Mouse (Mus musculus) neural tube, embryonic 14.5 days (tissue): Measurements from ENCODE around the gene Supt3. TPM values are rescaled to one million over a fixed set of nuclear protein-coding genes. Genes with fewer than 3 reads are reported as not detected.

Experiments
- ATAC-seq: fragments of 200-750 bp; cut with Nextera tagmentation; 2 replicates; pipeline ENCODE4 v1.8.0; 2017; ENCODE audit warnings: low read depth, mild to moderate bottlenecking, moderate TSS enrichment, moderate library complexity
- H3K27ac ChIP-seq: fragments of 300-500 bp; sonication (generic); 2 replicates; pipeline ENCODE4 v1.5.1; 2014; ENCODE audit warnings: low read depth, mild to moderate bottlenecking, control low read depth, low read length, moderate library complexity, mixed read lengths
- H3K27me3 ChIP-seq: fragments of 300-500 bp; sonication (generic); 2 replicates; pipeline ENCODE4 v1.6.1; 2014; ENCODE audit warnings: low read length; ENCODE audit not compliant: control insufficient read depth, insufficient read depth
- H3K36me3 ChIP-seq: fragments of 300-500 bp; sonication (generic); 2 replicates; pipeline ENCODE4 v1.6.1; 2014; ENCODE audit warnings: low read length, mixed read lengths; ENCODE audit not compliant: control insufficient read depth, insufficient read depth
- H3K4me1 ChIP-seq: fragments of 300-500 bp; sonication (generic); 2 replicates; pipeline ENCODE4 v1.6.1; 2014; ENCODE audit warnings: low read length; ENCODE audit not compliant: control insufficient read depth, insufficient read depth
- H3K4me2 ChIP-seq: fragments of 300-500 bp; sonication (generic); 2 replicates; pipeline ENCODE4 v1.6.1; 2014; ENCODE audit warnings: mild to moderate bottlenecking, low read depth, low read length, control low read depth
- H3K4me3 ChIP-seq: fragments of 300-500 bp; sonication (generic); 2 replicates; pipeline ENCODE4 v1.5.1; 2014; ENCODE audit warnings: low read depth, low read length, control low read depth, mixed read lengths
- H3K9ac ChIP-seq: fragments of 300-500 bp; sonication (generic); replicated peaks from 2 replicates; pipeline ENCODE4 v1.6.1; 2014; ENCODE audit warnings: low read depth, mild to moderate bottlenecking, control low read depth, low read length, mixed read lengths
- H3K9me3 ChIP-seq: fragments of 300-500 bp; sonication (generic); 2 replicates; pipeline ENCODE4 v1.6.1; 2016; ENCODE audit warnings: low read length; ENCODE audit not compliant: control insufficient read depth
- WGBS: fragments of 180-500 bp; shearing (Covaris S2); extraction: QIAGEN DNeasy Blood & Tissue Kit; methylation state at CpG from one replicate; pipeline ENCODE4 v1.1.7; 2014; 5-methylcytosine and 5-hydroxymethylcytosine counted together
- polyA plus RNA-seq: library from polyadenylated mRNA; unstranded; fragments of >200 nt; fragmentation: Nextera tagmentation; extraction: Ambion mirVana; gene quantifications from 2 replicates; pipeline ENCODE4 v1.2.1, GENCODE M21; 2014

Supt3 gene
- polyA plus RNA-seq, 1 experiment from 2014 or later, result 27.5 TPM

GRCm38 (mm10) chr17:45047236-45047635 is 270.3 kb downstream of the Supt3 start:
- Histone ChIP-seq H3K4me1 (no peaks in the 10 kb centered on the region), H3K36me3 (no peaks in the 10 kb centered on the region), H3K9ac (no peak overlapping the region), H3K27ac (no peak overlapping the region), H3K4me3 (no peak overlapping the region), H3K27me3 (no peaks in the 10 kb centered on the region), H3K4me2 (no peak overlapping the region), H3K9me3 (no peaks in the 10 kb centered on the region)
- no peak for ATAC-seq
- WGBS, result 86% methylated on average over 6 of the region's 6 CpGs

DNA sequence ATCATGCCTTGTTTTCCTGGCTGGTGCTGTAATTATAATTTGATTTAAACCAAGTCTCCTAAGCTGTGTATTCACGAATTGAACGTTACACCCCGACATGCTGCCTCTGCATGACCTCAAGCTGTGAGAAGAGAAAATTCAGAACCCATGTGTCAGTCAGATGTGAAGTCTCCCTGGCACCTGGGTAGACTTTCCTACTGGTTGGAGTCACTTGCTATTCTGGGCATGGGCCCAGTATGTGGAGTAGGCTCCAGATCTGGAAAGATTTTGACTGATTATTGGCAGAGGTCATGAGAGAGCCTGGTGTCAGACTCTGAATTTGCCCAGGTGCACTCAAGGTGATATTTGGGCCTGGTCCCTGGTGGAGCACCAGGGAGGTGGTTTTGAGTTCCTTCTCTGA is 275.0 kb downstream of the Supt3 start:
- no peaks in the 10 kb centered on the region for H3K27me3 ChIP-seq
- H3K9me3 ChIP-seq, result no peaks in the 10 kb centered on the region
- no peaks in the 10 kb centered on the region for H3K36me3 ChIP-seq
- H3K4me1 ChIP-seq, result no peaks in the 10 kb centered on the region
- H3K4me3 ChIP-seq, result no peak overlapping the region
- no peak overlapping the region for H3K4me2 ChIP-seq
- no peak for ATAC-seq
- no peak overlapping the region for H3K27ac ChIP-seq
- WGBS, result 86% methylated on average over 3 of the region's 3 CpGs
- no peak overlapping the region for H3K9ac ChIP-seq

DNA sequence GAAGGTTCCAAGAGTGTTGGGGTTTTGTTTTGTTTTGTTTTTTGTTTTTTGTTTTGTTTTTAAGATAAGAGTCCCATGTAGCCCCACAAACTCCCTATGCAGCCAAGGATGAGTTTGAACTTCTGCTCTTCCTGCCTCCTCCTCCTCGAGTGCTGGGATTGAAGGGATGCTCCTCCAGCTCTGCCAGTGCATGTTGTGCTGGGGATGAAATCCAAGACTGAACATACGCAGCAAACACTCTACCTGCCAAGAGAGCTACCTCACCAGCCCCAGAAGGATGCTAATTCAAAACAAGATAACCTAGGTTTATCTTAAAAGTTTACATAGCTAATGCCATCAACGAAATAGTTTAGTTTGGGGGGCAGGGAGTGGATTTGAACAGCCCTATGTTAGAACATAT is 276.4 kb downstream of the Supt3 start:
- Histone ChIP-seq H3K4me3 (no peak overlapping the region), H3K27ac (no peak overlapping the region), H3K4me2 (no peak overlapping the region), H3K4me1 (no peaks in the 10 kb centered on the region), H3K9ac (no peak overlapping the region), H3K9me3 (no peaks in the 10 kb centered on the region), H3K27me3 (no peaks in the 10 kb centered on the region), H3K36me3 (no peaks in the 10 kb centered on the region)
- 93% methylated on average over 3 of the region's 3 CpGs for WGBS
- ATAC-seq, result no peak

DNA sequence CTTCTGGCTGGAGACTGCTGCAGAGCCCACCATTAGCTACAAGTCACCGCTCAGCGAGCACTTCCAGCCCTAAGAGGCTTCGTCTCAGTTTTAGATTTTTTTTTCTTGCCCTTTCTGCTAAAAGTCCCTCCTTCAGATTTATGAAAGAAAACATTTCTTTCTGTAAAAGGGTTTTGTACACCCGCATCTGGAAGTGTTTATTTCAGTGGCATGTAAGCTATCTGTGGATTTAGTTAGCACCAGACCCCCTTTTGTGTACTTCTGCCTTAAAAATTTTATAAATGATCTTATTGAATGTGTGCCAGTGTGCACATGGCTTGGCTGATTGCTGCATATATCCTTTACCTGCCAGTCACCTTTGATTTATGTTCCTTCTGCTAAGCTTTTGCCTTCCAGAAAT is 277.6 kb downstream of the Supt3 start:
- Histone ChIP-seq H3K9me3 (no peaks in the 10 kb centered on the region), H3K27me3 (no peaks in the 10 kb centered on the region), H3K27ac (no peak overlapping the region), H3K4me2 (no peak overlapping the region), H3K4me1 (no peaks in the 10 kb centered on the region), H3K9ac (no peak overlapping the region), H3K4me3 (no peak overlapping the region), H3K36me3 (no peaks in the 10 kb centered on the region)
- no peak for ATAC-seq
- 81% methylated on average over 4 of the region's 4 CpGs for WGBS

GRCm38 (mm10) chr17:45056894-45057293 is 279.9 kb downstream of the Supt3 start:
- H3K4me1 ChIP-seq, result no peaks in the 10 kb centered on the region
- H3K27me3 ChIP-seq, result no peaks in the 10 kb centered on the region
- no peak overlapping the region for H3K4me2 ChIP-seq
- no peak overlapping the region for H3K4me3 ChIP-seq
- no peak overlapping the region for H3K27ac ChIP-seq
- WGBS, result 88% methylated on average over 2 of the region's 2 CpGs
- no peak overlapping the region for H3K9ac ChIP-seq
- H3K36me3 ChIP-seq, result no peaks in the 10 kb centered on the region
- ATAC-seq, result no peak
- H3K9me3 ChIP-seq, result no peaks in the 10 kb centered on the region

- Histone ChIP-seq H3K4me1 (no peaks in the 10 kb centered on the region), H3K27me3 (no peaks in the 10 kb centered on the region)
- 85% methylated on average over 6 of the region's 6 CpGs for WGBS
Measured at GRCm38 (mm10) chr17:45057780-45058179, 280.8 kb downstream of the Supt3 start.

GRCm38 (mm10) chr17:45058566-45059363 is 281.8 kb downstream of the Supt3 start:
- Histone ChIP-seq H3K9me3 (no peaks in the 10 kb centered on the region), H3K4me1 (no peaks in the 10 kb centered on the region), H3K36me3 (no peaks in the 10 kb centered on the region), H3K4me2 (no peak overlapping the region), H3K27me3 (no peaks in the 10 kb centered on the region), H3K4me3 (no peak overlapping the region), H3K9ac (no peak overlapping the region), H3K27ac (no peak overlapping the region)
- 62% methylated on average over 6 of the region's 6 CpGs for WGBS
- no peak for ATAC-seq

More at GRCm38 (mm10) chr17:45057780-45058179, 280.8 kb downstream of the Supt3 start:
- H3K4me3 ChIP-seq, result no peak overlapping the region
- H3K4me2 ChIP-seq, result no peak overlapping the region
- ATAC-seq, result no peak
- H3K9ac ChIP-seq, result no peak overlapping the region
- no peak overlapping the region for H3K27ac ChIP-seq
- H3K9me3 ChIP-seq, result no peaks in the 10 kb centered on the region
- H3K36me3 ChIP-seq, result no peaks in the 10 kb centered on the region

GRCm38 (mm10) chr17:45063776-45064175 is 286.8 kb downstream of the Supt3 start:
- no peak overlapping the region for H3K27ac ChIP-seq
- WGBS, result 87% methylated on average over 5 of the region's 5 CpGs

DNA sequence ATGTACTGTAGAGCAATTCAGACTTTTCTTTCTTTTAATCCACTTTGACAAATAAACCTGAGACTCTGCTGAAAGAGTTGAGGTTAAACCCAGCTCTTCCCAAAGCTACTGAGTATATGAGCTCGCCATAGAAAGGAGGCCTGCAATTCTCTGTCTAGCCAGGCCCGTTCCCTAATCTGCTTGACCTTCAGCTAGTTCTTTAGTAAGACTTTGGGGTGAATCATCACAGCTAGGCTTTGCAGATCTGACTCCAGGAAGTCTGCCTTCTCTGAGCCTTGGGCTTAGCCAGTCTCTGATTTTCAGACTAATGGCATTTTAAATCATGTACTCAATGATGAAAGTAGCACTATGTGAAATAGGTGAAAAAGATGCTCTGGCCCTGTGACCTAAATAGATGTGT is 288.5 kb downstream of the Supt3 start:
- Histone ChIP-seq H3K4me2 (no peak overlapping the region), H3K4me1 (no peaks in the 10 kb centered on the region), H3K9me3 (no peaks in the 10 kb centered on the region), H3K27ac (no peak overlapping the region), H3K27me3 (no peaks in the 10 kb centered on the region), H3K9ac (no peak overlapping the region), H3K36me3 (no peaks in the 10 kb centered on the region), H3K4me3 (no peak overlapping the region)
- ATAC-seq, result no peak
- WGBS, result 88% methylated on average over 2 of the region's 2 CpGs

More at GRCm38 (mm10) chr17:45063776-45064175, 286.8 kb downstream of the Supt3 start:
- Histone ChIP-seq H3K36me3 (no peaks in the 10 kb centered on the region), H3K9ac (no peak overlapping the region), H3K4me3 (no peak overlapping the region), H3K9me3 (no peaks in the 10 kb centered on the region), H3K27me3 (no peaks in the 10 kb centered on the region), H3K4me2 (no peak overlapping the region), H3K4me1 (no peaks in the 10 kb centered on the region)
- ATAC-seq, result no peak
